Mouse (Mus musculus): ENCODE data around the gene Fcgrt.

GRCm38 (mm10) chr7:45121966-45122365 is 18.3 kb upstream of the Fcgrt start:
- no peak for TF ChIP-seq CTCF (IDR thresholded peaks at IDR 0.05; ENCODE audit: low read depth)
- no peak for TF ChIP-seq EP300 (IDR thresholded peaks at IDR 0.05; ENCODE audit: low read depth)
